Mouse (Mus musculus): ENCODE results near the gene Gcnt4. TPM values are rescaled to one million over a fixed set of nuclear protein-coding genes. Genes with fewer than 3 reads are reported as not detected.

The Gcnt4 gene
- 0.33 TPM for polyA plus RNA-seq (2015; fragmentation: Illumina TruSeq; extraction: RNeasy Lipid Tissue Mini Kit (QIAGEN cat#74804); ENCODE audit: insufficient read depth, low replicate concordance)

DNA sequence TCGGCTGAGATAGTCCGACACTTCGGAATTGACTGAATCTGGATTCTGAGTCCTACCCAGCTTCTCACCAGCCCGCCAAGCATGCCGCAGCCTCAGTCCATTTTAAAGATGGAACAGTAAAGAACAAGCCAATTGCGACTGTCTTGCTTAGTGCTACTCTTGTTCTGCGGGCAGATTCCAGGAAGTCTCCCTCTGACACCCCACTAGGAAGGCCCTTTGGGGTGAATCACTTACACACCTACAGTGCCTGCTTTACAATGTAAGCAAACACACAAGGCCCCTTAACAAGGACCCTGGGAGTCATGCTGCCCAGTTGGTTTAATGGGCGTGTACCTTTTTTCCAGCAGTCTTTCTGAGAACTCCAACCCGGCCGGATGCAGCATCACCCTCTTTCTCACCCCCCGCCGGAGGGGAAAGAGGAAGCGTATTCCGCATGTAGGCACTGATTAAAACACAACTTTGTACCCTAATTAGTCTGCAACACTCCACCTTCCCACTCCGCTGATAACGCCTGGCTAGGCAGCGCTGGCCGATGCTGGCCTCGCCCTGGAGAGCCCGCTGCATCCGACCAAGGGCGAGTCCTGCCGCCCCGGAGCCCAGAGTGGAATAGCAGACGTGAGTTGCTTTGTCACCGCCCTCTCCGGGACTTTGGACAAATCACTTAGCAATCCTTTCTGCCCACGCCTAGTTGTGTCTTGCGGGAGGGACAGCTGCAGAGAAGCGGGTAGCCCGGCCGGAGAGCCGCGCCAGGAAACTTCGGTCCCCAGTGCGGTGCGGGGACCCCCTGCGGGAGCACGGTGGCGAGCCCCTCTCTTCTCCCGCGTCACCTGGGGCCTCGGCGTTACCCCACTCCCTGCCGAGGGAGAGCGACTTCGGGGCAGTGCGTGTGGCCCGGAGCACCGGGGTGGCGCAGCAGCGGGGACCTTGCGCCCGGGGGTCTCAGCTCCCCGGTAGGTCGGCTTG is at the start of gene Gcnt4:
Gcnt4 (plus strand) TSS at position 691 of the 963 bp plus-strand sequence.

Other genes with a start within 250 kb of the Gcnt4 start
- gene Ankrd31, start 176.4 kb upstream of the Gcnt4 start, polyA plus RNA-seq (2015; fragmentation: Illumina TruSeq; extraction: RNeasy Lipid Tissue Mini Kit (QIAGEN cat#74804); ENCODE audit: insufficient read depth, low replicate concordance): not detected
- not detected for gene 1700029F12Rik, start 109.7 kb downstream of the Gcnt4 start, polyA plus RNA-seq (2015; fragmentation: Illumina TruSeq; extraction: RNeasy Lipid Tissue Mini Kit (QIAGEN cat#74804); ENCODE audit: insufficient read depth, low replicate concordance)
- 0.07 TPM for gene Fam169a, start 142.6 kb downstream of the Gcnt4 start, polyA plus RNA-seq (2015; fragmentation: Illumina TruSeq; extraction: RNeasy Lipid Tissue Mini Kit (QIAGEN cat#74804); ENCODE audit: insufficient read depth, low replicate concordance)
- 0.61 TPM for gene Gm6169, start 174.5 kb downstream of the Gcnt4 start, polyA plus RNA-seq (2015; fragmentation: Illumina TruSeq; extraction: RNeasy Lipid Tissue Mini Kit (QIAGEN cat#74804); ENCODE audit: insufficient read depth, low replicate concordance)
- 43.3 TPM for gene Gfm2, start 213.2 kb downstream of the Gcnt4 start, polyA plus RNA-seq (2015; fragmentation: Illumina TruSeq; extraction: RNeasy Lipid Tissue Mini Kit (QIAGEN cat#74804); ENCODE audit: insufficient read depth, low replicate concordance)
- gene Nsa2, start 213.2 kb downstream of the Gcnt4 start, polyA plus RNA-seq (2015; fragmentation: Illumina TruSeq; extraction: RNeasy Lipid Tissue Mini Kit (QIAGEN cat#74804); ENCODE audit: insufficient read depth, low replicate concordance): 366 TPM

Measured in spleen, adult 10 weeks (tissue).